Mouse (Mus musculus) T-helper 1 cell (primary cell): Measurements from ENCODE around the gene Fgfrl1.

ENCODE experiments used
- in situ Hi-C: fragments of 300-600 bp; cut with MboI, MseI; formaldehyde crosslinking; loops from one replicate; pipeline ENCODE4 v1.15.1; 2025; ENCODE audit warnings: high pct_unique_total_duplicates

Fgfrl1 gene

DNA sequence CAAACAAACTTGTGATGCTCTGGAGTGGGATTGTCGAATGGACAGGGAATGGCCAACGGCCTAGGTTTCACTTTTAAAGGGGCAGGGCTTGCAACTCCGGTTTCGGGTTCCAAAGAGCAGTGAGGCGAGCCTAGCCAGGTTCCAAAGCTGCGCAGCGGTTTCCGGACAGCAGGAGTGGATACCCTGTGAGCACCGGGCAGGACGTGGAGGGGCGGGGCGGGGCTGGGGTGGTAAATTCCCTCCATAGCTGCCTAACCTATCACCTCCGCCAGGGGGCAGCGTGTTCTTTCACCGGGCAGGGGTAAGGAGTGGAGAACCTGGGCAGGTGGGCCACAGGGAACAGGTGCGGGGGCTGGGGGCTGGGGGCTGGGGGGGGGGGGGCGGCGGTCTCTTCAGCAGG, at the start of gene Fgfrl1:
Fgfrl1 (plus strand) TSS at position 112 of the 400 bp plus-strand sequence.
- in situ Hi-C loops: no loop called here

- in situ Hi-C loops: no loop called here
These were observed 48.5 kb upstream of the Fgfrl1 start for GRCm38 (mm10) chr5:108643674-108644073.

DNA sequence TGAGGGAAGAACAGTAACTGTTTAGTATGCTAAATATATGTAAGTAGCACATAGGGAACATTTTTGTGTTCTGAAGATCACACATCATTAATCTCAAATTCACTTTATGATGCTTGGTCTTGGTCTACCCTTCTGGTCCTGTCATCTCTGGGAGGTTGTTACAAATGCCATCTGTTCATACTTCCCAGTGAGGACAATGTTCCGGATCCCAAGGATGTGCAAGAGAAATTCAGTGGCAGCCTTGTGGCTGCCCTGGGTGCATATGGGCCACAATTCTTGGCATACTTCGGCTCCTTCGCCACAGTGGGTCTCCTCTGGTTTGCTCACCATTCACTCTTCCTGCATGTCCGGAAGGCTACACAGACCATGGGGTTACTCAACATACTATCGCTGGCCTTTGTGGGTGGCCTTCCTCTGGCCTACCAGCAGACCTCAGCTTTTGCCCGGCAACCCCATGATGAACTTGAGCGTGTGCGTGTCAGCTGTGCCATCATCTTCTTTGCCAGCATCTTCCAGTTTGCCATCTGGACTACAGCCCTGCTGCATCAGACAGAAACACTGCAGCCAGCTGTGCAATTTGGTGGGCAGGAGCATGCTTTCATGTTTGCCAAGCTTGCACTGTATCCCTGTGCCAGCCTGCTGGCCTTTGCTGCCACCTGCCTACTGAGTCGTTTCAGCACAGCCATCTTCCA, 46.4 kb upstream of the Fgfrl1 start:
- in situ Hi-C loops: no loop called here

GRCm38 (mm10) chr5:108646343-108646660, 45.9 kb upstream of the Fgfrl1 start:
- in situ Hi-C loops: no loop called here

- in situ Hi-C loops: no loop called here
These were observed 44.9 kb upstream of the Fgfrl1 start for GRCm38 (mm10) chr5:108647311-108647710.

GRCm38 (mm10) chr5:108647820-108648465, 44.2 kb upstream of the Fgfrl1 start:
- in situ Hi-C loops: no loop called here

DNA sequence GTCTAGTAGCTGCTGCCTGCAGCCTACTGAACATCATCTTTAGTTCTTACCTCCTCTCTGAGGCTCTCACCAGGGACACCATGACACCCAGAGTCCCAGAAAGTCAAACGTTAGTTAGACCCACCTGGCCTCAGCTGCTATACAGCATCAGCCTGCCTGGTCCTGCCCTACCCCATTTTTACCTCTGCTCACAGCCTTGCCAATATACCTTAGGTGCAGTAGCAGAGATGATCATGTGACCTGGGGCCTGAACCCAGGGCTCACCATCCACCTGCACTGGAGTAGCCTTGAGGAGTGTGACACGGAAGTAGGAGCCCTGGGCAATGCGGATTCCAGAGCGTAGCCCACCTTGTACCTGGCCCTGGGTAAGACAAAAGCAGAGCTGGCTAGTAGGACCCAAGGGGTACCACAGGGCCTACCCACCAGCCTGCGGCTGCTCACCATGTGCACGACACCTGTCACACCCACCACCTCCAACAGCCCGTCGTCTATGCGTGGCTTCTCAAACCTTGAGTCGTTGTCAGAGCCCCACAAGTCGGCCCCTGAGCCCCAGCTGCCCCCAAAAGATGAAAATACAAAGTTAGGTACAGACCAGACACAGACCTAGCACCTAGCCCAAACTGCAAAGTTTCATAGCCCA, 43.1 kb upstream of the Fgfrl1 start:
- in situ Hi-C loops: no loop called here

DNA sequence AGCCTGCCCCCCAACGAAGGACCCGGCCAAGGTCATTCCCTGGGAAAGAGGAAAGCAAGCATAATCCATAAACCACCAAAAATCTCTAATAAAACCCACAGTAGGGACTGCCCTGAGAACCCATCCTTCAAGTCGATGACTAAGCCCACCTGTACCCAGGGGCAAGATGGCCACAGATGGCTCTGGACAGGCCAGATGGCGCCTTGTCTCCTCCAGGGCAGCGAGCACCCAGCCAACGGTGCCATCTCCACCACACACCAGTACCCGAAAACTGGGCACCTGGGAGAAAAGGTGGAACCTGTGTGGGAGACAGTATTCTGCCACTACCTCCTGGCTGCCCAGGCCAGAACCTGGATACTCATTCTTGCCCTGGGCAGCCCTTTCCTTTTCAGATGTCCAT, 41.8 kb upstream of the Fgfrl1 start:
- in situ Hi-C loops: no loop called here

DNA sequence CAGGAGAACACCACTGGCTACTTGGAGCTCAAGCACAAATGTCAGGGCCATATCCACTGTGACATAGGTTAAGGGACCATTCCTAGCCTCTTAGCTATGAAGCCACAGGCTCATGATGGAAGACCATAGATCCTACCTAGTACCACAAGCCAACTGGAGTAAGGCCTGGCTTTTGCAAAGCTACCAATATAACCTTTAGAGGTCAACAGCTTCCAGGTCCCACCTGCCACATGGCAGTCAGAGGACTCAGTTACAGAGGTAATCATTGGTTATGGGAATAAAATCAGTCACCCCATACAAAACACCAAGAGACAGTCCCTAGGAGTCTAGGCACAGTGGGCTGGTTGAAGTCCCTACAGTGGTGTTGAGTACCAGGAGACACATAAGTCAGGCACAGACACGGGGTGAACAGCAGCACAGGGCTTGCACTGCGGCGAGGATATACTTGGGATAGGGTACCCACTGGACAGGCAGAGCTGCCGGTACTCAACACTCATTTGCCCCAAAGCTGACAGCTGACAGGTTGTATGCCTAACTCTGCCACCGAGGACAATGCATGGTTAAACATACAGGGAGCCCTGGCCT, 41.0 kb upstream of the Fgfrl1 start:
- in situ Hi-C loops: no loop called here

- in situ Hi-C loops: no loop called here
These were observed 40.4 kb upstream of the Fgfrl1 start for GRCm38 (mm10) chr5:108651823-108652222.

DNA sequence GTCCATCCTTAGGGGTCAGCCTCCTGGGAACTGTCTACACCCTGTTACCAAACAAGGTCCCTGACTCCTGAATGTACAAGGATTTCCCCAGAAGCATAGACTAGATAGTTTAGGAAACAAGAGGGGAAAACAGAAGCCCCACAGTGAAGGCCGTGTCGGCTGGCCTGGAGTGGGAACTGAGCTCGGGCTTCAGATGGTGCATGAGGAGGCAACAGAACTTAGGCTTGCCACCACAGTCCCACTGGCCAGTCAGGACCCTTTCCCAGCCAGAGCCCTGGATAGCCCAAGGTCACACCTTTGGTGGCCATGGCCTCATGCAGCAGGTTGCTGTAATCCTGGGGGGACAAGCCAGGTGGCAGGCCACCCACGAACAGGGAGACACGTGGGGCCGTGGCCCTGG, 38.8 kb upstream of the Fgfrl1 start:
- in situ Hi-C loops: no loop called here

GRCm38 (mm10) chr5:108654444-108654990, 37.7 kb upstream of the Fgfrl1 start:
- in situ Hi-C loops: no loop called here

DNA sequence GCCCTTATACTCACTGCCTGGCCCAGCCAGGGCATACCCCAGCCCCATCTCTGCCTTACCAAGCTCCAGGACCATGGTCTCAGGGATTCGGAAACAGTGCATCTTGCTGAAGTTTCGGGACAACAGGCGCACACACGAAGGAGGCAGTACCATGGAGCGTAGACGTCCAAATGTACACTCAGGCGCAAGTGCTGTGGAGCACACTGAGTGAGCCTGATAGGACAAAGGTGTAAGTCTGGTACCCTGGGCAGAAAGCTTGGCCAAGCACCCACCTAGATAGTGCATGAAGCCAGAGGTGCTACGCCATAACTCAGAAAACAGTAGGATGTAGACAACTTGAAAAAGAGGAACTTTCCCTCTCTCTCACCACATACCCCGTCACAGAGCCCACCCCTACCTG, 36.8 kb upstream of the Fgfrl1 start:
- in situ Hi-C loops: no loop called here

DNA sequence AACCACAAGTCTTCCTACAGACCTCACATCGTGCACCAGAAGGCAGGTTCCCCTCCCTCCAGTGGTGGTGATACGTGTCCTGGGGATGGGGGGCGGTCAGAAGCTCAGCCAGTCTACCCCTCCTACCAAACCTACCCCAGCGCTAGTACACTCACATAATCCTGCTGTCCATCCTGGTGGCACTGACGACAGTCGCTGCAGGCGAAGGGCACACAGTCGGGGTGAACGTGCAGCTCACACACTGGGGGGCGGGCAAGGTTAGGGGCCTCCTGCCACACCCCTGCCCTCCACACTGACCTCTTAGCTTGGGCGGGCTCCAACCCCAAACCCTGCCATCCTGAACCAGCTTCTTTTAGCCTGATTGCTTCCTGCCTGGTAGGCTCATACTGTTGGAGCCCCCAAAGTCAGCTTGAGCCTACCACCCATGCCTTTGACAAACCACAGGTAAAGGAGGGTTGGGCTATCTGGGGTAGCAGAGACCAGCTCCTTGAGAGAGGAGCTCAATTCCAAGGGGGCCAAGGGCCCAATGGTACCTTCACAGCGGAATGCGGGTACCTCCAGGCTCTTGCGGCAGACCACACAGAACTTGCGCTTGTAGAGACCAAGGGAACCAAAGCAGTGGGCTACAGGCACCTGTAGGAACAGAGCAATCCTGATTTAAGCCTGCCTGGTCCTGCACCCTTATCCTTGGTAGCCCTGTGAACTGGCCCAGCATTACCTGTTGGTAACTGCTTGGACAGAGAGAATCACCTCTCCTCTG, 36.1 kb upstream of the Fgfrl1 start:
- in situ Hi-C loops: no loop called here

DNA sequence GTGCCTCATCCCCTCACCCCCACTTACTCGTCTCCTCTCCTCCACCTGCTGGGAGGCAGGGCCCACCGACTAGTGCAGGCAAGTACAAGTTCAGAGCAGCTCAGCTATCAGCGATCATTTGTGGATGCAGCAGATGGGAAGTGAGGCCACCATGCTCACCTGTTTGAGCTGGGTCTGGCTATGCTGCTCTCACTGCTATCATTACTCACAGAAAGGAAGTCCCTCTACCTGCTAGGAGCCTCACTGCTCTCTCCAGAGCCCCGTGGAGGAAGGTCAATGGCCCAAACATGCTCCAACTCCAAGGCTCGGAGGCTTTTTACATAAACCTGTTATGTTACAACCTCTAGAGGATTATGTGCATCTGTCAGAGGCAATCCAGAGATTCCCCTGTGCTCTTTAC, 34.8 kb upstream of the Fgfrl1 start:
- in situ Hi-C loops: no loop called here

DNA sequence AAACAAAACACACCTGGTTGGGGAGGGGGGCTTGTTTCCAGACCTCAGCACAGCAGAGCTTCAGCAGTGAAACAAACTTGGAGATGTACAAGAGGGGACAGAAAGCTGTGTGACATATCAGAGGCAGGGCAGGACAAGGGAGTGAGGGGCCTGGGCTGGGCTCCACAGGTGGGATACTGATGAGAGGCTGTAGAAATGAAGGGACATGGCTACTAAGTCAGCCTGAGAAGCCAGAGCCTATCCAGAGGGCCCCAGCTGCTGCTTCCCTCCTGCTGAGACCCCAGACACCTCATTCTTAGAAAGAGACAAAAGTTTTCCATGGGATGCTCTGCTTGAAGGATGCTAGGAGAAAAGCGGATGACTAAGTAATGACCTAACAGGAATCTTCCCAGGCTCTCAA, 33.6 kb upstream of the Fgfrl1 start:
- in situ Hi-C loops: no loop called here

DNA sequence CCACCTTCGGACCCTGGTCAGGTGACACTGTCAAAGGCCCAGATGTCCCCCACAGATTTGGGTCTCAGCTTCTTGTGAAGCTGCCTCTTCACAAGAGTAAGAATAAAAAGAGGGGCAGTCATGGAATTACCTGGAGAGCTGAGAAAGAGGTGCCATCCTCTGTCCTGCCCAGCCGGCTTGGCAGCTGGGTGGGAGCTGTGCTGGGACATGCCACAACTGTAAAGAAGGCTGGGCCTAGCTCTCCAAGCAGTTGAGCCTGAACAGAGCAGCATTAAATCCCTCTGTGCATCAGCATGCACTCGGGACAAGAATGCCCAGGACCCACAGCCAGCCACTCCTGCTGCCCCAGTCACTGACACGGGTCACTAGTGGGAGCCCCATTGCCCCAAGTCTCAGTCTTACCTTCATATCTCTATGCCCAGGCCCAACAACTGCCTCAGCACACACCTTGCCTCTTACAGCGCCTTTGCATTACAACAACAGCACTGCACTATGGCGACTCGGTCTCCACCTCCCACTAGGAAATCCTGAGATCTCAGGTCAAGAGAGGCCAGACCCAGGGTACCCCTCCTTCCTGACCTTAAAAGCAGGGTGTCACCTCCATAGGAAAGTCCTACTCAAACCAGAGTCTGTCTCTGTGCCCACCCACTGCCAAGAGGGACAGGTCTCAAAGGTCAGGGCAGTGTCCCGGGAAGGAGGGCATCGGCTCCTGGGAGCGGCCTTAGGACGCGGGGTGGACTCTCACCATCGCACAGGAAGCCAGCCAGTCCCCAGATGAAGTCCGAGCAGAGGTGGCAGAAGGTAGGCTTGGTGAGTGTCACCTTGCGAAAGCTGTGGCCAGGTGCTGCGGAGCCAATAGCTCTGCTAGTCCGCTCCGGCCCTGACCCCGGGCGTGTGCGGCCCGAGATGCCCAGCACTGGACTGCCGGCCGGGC, 32.2 kb upstream of the Fgfrl1 start, which contains the start of gene Idua:
Idua (plus strand) TSS at position 634 of the 934 bp plus-strand sequence.
- in situ Hi-C loops: no loop called here

GRCm38 (mm10) chr5:108660632-108661268, 31.4 kb upstream of the Fgfrl1 start:
- in situ Hi-C loops: no loop called here

DNA sequence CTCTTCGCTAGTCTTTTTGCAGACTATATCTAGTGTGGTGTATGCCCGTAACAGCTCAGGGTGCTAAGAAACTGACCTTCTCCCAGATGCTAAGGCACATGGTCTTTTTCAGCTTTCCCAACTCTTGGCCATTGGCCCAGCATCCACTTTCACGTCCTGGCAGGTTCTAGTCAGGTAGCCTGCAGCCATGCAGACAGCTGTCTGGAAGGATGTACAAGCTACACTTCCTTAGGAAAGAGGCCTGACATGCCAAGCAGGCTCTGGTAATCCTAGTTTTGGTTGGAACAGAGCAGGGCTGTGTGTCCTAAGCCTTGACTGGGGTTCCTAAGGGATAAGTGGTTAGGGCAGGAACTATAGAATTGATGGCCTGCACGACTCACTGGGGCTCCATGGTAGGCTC, 29.4 kb upstream of the Fgfrl1 start:
- in situ Hi-C loops: no loop called here

DNA sequence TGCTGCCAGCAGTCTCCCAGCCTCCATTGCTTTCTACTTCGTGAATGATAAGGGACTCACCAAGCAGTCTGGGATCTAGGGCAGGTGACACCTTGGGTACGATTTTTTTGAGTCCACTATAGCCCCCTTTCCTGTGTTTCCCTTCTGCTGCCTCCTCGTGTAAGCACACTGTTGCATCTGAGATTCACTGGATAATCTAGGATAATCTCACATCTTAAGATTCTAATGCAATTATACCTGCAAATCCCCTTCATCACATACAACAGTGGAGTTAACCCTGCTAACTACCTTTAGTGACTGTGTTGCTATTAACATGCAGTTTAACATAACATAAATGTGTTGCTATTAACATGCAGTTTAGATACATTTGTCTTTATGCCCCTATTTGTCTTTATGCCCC, 27.1 kb upstream of the Fgfrl1 start:
- in situ Hi-C loops: no loop called here
